Mouse (Mus musculus) neural tube, embryonic 11.5 days (tissue): Measurements from ENCODE around the gene Tenm4. TPM values are rescaled to one million over a fixed set of nuclear protein-coding genes. Genes with fewer than 3 reads are reported as not detected.
A peak's percentile ranks its signal among the peaks of the same experiment; 100 is the strongest.

ENCODE experiments used
- ATAC-seq: fragments of 200-750 bp; cut with Nextera tagmentation; 2 replicates; pipeline ENCODE4 v1.8.0; 2017; ENCODE audit warnings: moderate number of reproducible peaks, mild to moderate bottlenecking, moderate TSS enrichment, moderate library complexity; ENCODE audit not compliant: insufficient read depth, low FRiP score, low TSS enrichment
- DNase-seq: peaks from one replicate; pipeline ENCODE4 v3.0.0-alpha.2; 2015; ENCODE audit warnings: low spot score
- H3K27ac ChIP-seq: fragments of 300-500 bp; sonication (generic); 2 replicates; pipeline ENCODE4 v1.5.1; 2014; ENCODE audit warnings: low read depth, mild to moderate bottlenecking, low read length
- H3K27me3 ChIP-seq: fragments of 300-500 bp; sonication (generic); 2 replicates; pipeline ENCODE4 v1.6.1; 2014; ENCODE audit warnings: mild to moderate bottlenecking, low read length, mixed read lengths; ENCODE audit not compliant: control insufficient read depth, insufficient read depth
- H3K36me3 ChIP-seq: fragments of 300-500 bp; sonication (generic); 2 replicates; pipeline ENCODE4 v1.6.1; 2014; ENCODE audit warnings: mild to moderate bottlenecking, low read length, moderate library complexity, mixed read lengths; ENCODE audit not compliant: control insufficient read depth, insufficient read depth
- H3K4me1 ChIP-seq: fragments of 300-500 bp; sonication (generic); 2 replicates; pipeline ENCODE4 v1.6.1; 2014; ENCODE audit warnings: low read length, mixed read lengths; ENCODE audit not compliant: control insufficient read depth, insufficient read depth
- H3K4me2 ChIP-seq: fragments of 300-500 bp; sonication (generic); 2 replicates; pipeline ENCODE4 v1.6.1; 2014; ENCODE audit warnings: low read depth, mild to moderate bottlenecking, moderate library complexity
- H3K4me3 ChIP-seq: fragments of 300-500 bp; sonication (generic); 2 replicates; pipeline ENCODE4 v1.5.1; 2014; ENCODE audit warnings: low read depth, low read length
- H3K9ac ChIP-seq: fragments of 300-500 bp; sonication (generic); 2 replicates; pipeline ENCODE4 v1.6.1; 2014; ENCODE audit warnings: mild to moderate bottlenecking, low read length
- H3K9me3 ChIP-seq: fragments of 300-500 bp; sonication (generic); 2 replicates; pipeline ENCODE4 v1.6.1; 2016; ENCODE audit warnings: low read length; ENCODE audit not compliant: control insufficient read depth
- WGBS: fragments of 180-500 bp; shearing (Covaris S2); extraction: QIAGEN DNeasy Blood & Tissue Kit; methylation state at CpG from one replicate; pipeline ENCODE4 v1.1.7; 2014; 5-methylcytosine and 5-hydroxymethylcytosine counted together
- polyA plus RNA-seq: library from polyadenylated mRNA; unstranded; fragments of >200 nt; fragmentation: Nextera tagmentation; extraction: Ambion mirVana; gene quantifications from 2 replicates; pipeline ENCODE4 v1.2.1, GENCODE M21; 2014

Tenm4 gene
- polyA plus RNA-seq, 1 experiment from 2014 or later = 32.7 TPM

GRCm38 (mm10) chr7:96510396-96510795, 339.4 kb downstream of the Tenm4 start:
- Histone ChIP-seq H3K4me2 (no peak overlapping the region), H3K9me3 (no peaks in the 10 kb centered on the region), H3K9ac (no peak overlapping the region), H3K4me3 (no peak overlapping the region), H3K27ac (no peak overlapping the region), H3K4me1 (no peaks in the 10 kb centered on the region), H3K36me3 (no peaks in the 10 kb centered on the region), H3K27me3 (no peaks in the 10 kb centered on the region)
- DNase-seq (no peak), ATAC-seq (no peak)
- WGBS = 91% methylated on average over 5 of the region's 5 CpGs

- H3K4me3 ChIP-seq = no peak overlapping the region
- DNase-seq = no peak
- H3K4me2 ChIP-seq = no peak overlapping the region
- H3K27me3 ChIP-seq = no peaks in the 10 kb centered on the region
- H3K27ac ChIP-seq = no peak overlapping the region
- H3K9ac ChIP-seq = no peak overlapping the region
- 83% methylated on average over 7 of the region's 7 CpGs for WGBS
- ATAC-seq = no peak
- H3K36me3 ChIP-seq = no peaks in the 10 kb centered on the region
- H3K4me1 ChIP-seq = no peaks in the 10 kb centered on the region
- H3K9me3 ChIP-seq = no peaks in the 10 kb centered on the region
These were observed 340.1 kb downstream of the Tenm4 start for GRCm38 (mm10) chr7:96511018-96511609.

GRCm38 (mm10) chr7:96511953-96512511, 341.0 kb downstream of the Tenm4 start:
- WGBS = 86% methylated on average over 14 of the region's 14 CpGs
- Histone ChIP-seq H3K9me3 (no peaks in the 10 kb centered on the region), H3K27ac (no peak overlapping the region), H3K4me3 (no peak overlapping the region), H3K4me1 (no peaks in the 10 kb centered on the region), H3K27me3 (no peaks in the 10 kb centered on the region), H3K9ac (no peak overlapping the region), H3K4me2 (no peak overlapping the region), H3K36me3 (no peaks in the 10 kb centered on the region)
- DNase-seq = no peak
- ATAC-seq = no peak

GRCm38 (mm10) chr7:96519216-96519615, 348.2 kb downstream of the Tenm4 start:
- no peak overlapping the region for H3K9ac ChIP-seq
- 0% methylated on average over 2 of the region's 2 CpGs for WGBS
- ATAC-seq (no peak; the same call in 1 of the 2 replicates), DNase-seq (no peak)
- H3K27ac ChIP-seq = no peak overlapping the region
- H3K36me3 ChIP-seq = no peaks in the 10 kb centered on the region
- no peak overlapping the region for H3K4me3 ChIP-seq
- no peaks in the 10 kb centered on the region for H3K9me3 ChIP-seq
- no peaks in the 10 kb centered on the region for H3K4me1 ChIP-seq
- H3K27me3 ChIP-seq = no peaks in the 10 kb centered on the region
- no peak overlapping the region for H3K4me2 ChIP-seq

GRCm38 (mm10) chr7:96521956-96522355, 350.9 kb downstream of the Tenm4 start:
- no peaks in the 10 kb centered on the region for H3K9me3 ChIP-seq
- H3K4me3 ChIP-seq = no peak overlapping the region
- no peak overlapping the region for H3K4me2 ChIP-seq
- no peak overlapping the region for H3K27ac ChIP-seq
- no peaks in the 10 kb centered on the region for H3K36me3 ChIP-seq
- ATAC-seq = no peak
- no peaks in the 10 kb centered on the region for H3K4me1 ChIP-seq
- no peak for DNase-seq
- no peaks in the 10 kb centered on the region for H3K27me3 ChIP-seq
- H3K9ac ChIP-seq = no peak overlapping the region
- 69% methylated on average over 7 of the region's 7 CpGs for whole genome bisulfite sequencing

GRCm38 (mm10) chr7:96523673-96524072, 352.6 kb downstream of the Tenm4 start:
- H3K9me3 ChIP-seq = no peaks in the 10 kb centered on the region
- H3K4me2 ChIP-seq = no peak overlapping the region
- no peak overlapping the region for H3K9ac ChIP-seq
- no peak for ATAC-seq
- 79% methylated on average over 2 of the region's 2 CpGs for WGBS
- no peak overlapping the region for H3K27ac ChIP-seq
- H3K4me1 ChIP-seq = no peaks in the 10 kb centered on the region
- H3K36me3 ChIP-seq = no peaks in the 10 kb centered on the region
- H3K4me3 ChIP-seq = no peak overlapping the region
- no peaks in the 10 kb centered on the region for H3K27me3 ChIP-seq
- DNase-seq = peak; percentile 2

- WGBS = 75% methylated on average over 8 of the region's 8 CpGs
- no peaks in the 10 kb centered on the region for H3K4me1 ChIP-seq
- H3K36me3 ChIP-seq = no peaks in the 10 kb centered on the region
- H3K27me3 ChIP-seq = no peaks in the 10 kb centered on the region
- no peaks in the 10 kb centered on the region for H3K9me3 ChIP-seq
- no peak overlapping the region for H3K4me2 ChIP-seq
- H3K4me3 ChIP-seq = no peak overlapping the region
- no peak for ATAC-seq
- DNase-seq = peak; percentile 1
- H3K9ac ChIP-seq = no peak overlapping the region
- H3K27ac ChIP-seq = no peak overlapping the region
These were observed 353.6 kb downstream of the Tenm4 start for GRCm38 (mm10) chr7:96524486-96525205.

- no peaks in the 10 kb centered on the region for H3K36me3 ChIP-seq
- H3K4me2 ChIP-seq = no peak overlapping the region
- DNase-seq (peak; percentile 9), ATAC-seq (no peak)
- H3K27ac ChIP-seq = no peak overlapping the region
- no peaks in the 10 kb centered on the region for H3K27me3 ChIP-seq
- WGBS = 54% methylated on average over 1 of the region's 1 CpGs
- no peak overlapping the region for H3K9ac ChIP-seq
- H3K4me3 ChIP-seq = no peak overlapping the region
- H3K9me3 ChIP-seq = no peaks in the 10 kb centered on the region
- no peaks in the 10 kb centered on the region for H3K4me1 ChIP-seq
These were observed 354.3 kb downstream of the Tenm4 start for GRCm38 (mm10) chr7:96525344-96525743.
